Mouse (Mus musculus) myocyte (in vitro differentiated cells): ENCODE measurements at regions not wholly inside any gene's neighbourhood (a gene's known extent, or its start where the extent isn't known, plus 50 kb on each side); places are given as distances from the start of the nearest gene placed in this dataset.

ENCODE experiments used
- H3K27me3 ChIP-seq: one replicate; pipeline ENCODE4 v1.6.1; 2011; ENCODE audit not compliant: control insufficient read depth, insufficient read depth, insufficient read length
- H3K36me3 ChIP-seq: one replicate; pipeline ENCODE4 v1.6.1; 2011; ENCODE audit not compliant: control insufficient read depth, insufficient read depth
- H3K4me2 ChIP-seq: one replicate; pipeline ENCODE4 v1.6.1; 2011; ENCODE audit warnings: low read depth, control low read depth
- H3K4me3 ChIP-seq: one replicate; pipeline ENCODE4 v1.5.1; 2011; ENCODE audit warnings: mild to moderate bottlenecking, control low read depth, moderate library complexity
- H3K79me2 ChIP-seq: one replicate; pipeline ENCODE4 v1.6.1; 2011; ENCODE audit not compliant: control insufficient read depth, insufficient read depth
- H3ac ChIP-seq: one replicate; pipeline ENCODE4 v1.6.1; 2011; ENCODE audit not compliant: control insufficient read depth, insufficient read length
- CEBPB ChIP-seq: IDR thresholded peaks from 2 replicates; pipeline ENCODE4 v1.6.1; 2011; ENCODE audit warnings: mild to moderate bottlenecking, moderate library complexity; ENCODE audit not compliant: poor library complexity, insufficient read depth, severe bottlenecking
- E2F4 ChIP-seq: IDR thresholded peaks from one replicate; pipeline ENCODE4 v1.6.1; 2011; ENCODE audit warnings: mild to moderate bottlenecking, control low read depth, moderate library complexity; ENCODE audit not compliant: insufficient read depth
- MAX ChIP-seq: IDR thresholded peaks from one replicate; pipeline ENCODE4 v1.6.1; 2011; ENCODE audit warnings: low read depth, mild to moderate bottlenecking, control low read depth
- MYOD1 ChIP-seq, 3 experiments: IDR thresholded peaks; one replicate each; pipeline ENCODE4 v1.6.1; 2011; ENCODE audit warnings: control low read depth in 2 of 3, low read depth in 2 of 3, mild to moderate bottlenecking in 2 of 3, moderate library complexity in 1 of 3; ENCODE audit not compliant: insufficient read length in 2 of 3, control insufficient read depth in 1 of 3
- MYOG ChIP-seq, 3 experiments: IDR thresholded peaks; one replicate each; pipeline ENCODE4 v1.6.1; 2011; ENCODE audit warnings: control low read depth in 2 of 3, low read depth in 2 of 3, mild to moderate bottlenecking in 2 of 3; ENCODE audit not compliant: insufficient read length in 2 of 3, control insufficient read depth in 1 of 3, insufficient read depth in 1 of 3
- POLR2A ChIP-seq: IDR thresholded peaks from one replicate; pipeline ENCODE4 v1.6.1; 2011; ENCODE audit warnings: low read depth, mild to moderate bottlenecking, control low read depth, moderate library complexity; ENCODE audit not compliant: insufficient read length
- POLR2AphosphoS2 ChIP-seq: IDR thresholded peaks from one replicate; pipeline ENCODE4 v1.6.1; 2011; ENCODE audit warnings: low read depth, control low read depth; ENCODE audit not compliant: insufficient read length
- REST ChIP-seq: IDR thresholded peaks from one replicate; pipeline ENCODE4 v1.6.1; 2011; ENCODE audit warnings: mild to moderate bottlenecking, control low read depth, moderate library complexity; ENCODE audit not compliant: insufficient read depth, insufficient read length
- SRF ChIP-seq: IDR thresholded peaks from one replicate; pipeline ENCODE4 v1.6.1; 2011; ENCODE audit warnings: low read depth; ENCODE audit not compliant: control insufficient read depth, insufficient read length
- TCF12 ChIP-seq: IDR thresholded peaks from one replicate; pipeline ENCODE4 v1.6.1; 2011; ENCODE audit warnings: mild to moderate bottlenecking, control low read depth; ENCODE audit not compliant: poor library complexity, insufficient read depth, severe bottlenecking
- TCF3 ChIP-seq: IDR thresholded peaks from one replicate; pipeline ENCODE4 v1.6.1; 2011; ENCODE audit warnings: low read depth, control low read depth; ENCODE audit not compliant: insufficient read length
- USF1 ChIP-seq: IDR thresholded peaks from one replicate; pipeline ENCODE4 v1.6.1; 2011; ENCODE audit warnings: low read depth, mild to moderate bottlenecking, control low read depth, moderate library complexity

DNA sequence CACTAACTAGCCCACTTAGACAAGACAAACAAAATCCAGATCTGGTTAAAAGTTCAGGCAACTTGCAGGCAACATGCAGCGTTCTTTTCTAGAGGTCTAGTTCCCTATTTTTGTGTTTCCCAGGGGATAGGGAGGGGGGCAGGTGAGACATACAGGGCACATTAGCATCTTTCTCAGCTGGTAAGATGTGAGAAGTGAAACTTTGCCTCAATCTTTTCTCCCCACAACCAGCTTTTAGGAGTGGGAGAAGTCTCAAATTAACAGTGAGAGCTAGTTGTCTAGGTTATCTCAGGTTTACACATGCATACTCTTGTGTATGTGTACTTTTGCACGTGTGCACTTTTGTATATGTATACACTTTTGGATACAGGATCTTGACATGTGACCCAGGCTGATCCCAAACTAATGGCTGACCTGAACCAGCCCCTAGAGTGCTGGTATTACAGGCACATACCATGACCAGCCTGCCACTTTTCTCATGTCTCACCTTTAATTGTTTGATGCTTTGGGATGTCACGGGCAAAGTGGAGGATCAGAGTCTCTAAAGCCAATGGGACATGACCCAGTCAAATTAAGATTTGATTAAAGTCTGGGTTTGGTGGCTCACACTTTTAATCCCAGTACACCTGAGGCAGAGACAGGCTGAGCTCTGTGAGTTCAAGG, 60.3 kb upstream of the Ube2e1 start:
- Histone ChIP-seq H3ac (no peak overlapping the region), H3K36me3 (no peaks in the 10 kb centered on the region), H3K27me3 (no peaks in the 10 kb centered on the region), H3K79me2 (no peaks in the 10 kb centered on the region), H3K4me3 (no peak overlapping the region), H3K4me2 (no peak overlapping the region)
- TF ChIP-seq MYOG (IDR thresholded peaks at IDR 0.05; ENCODE audit: control insufficient read depth in 1 of 3, insufficient read depth in 1 of 3, insufficient read length in 2 of 3, low read depth in 2 of 3) (no peak), SRF (no peak), POLR2AphosphoS2 (no peak), MYOD1 (IDR thresholded peaks at IDR 0.05; ENCODE audit: control insufficient read depth in 1 of 3, insufficient read length in 2 of 3, low read depth in 2 of 3) (no peak), USF1 (no peak), REST (no peak), CEBPB (no peak), MAX (no peak), POLR2A (no peak)

DNA sequence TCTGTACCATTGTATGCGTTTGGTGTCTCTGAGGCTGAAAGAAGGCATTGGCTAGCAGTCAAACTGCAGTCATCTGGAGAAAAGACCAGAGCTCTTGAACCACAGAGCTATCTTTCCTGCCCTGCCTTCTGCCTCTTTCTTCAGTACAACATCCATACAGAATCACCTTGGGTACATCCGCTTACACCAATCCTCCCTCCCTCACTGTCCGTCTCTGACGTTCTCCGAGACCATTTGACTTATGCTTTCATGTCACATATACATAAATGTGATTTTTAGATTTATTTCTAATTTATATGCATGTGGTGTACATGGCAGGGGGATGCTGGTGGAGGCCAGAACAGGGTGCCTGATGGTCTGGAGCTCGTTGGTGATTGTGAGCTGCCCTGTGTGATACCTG, 57.7 kb upstream of the Ube2e1 start:
- no peaks in the 10 kb centered on the region for H3K27me3 ChIP-seq
- no peak for TF ChIP-seq MYOD1 (IDR thresholded peaks at IDR 0.05; ENCODE audit: control insufficient read depth in 1 of 3, insufficient read length in 2 of 3, low read depth in 2 of 3)
- no peak for TF ChIP-seq USF1
- no peak for TF ChIP-seq CEBPB
- no peak for TF ChIP-seq MYOG (IDR thresholded peaks at IDR 0.05; ENCODE audit: control insufficient read depth in 1 of 3, insufficient read depth in 1 of 3, insufficient read length in 2 of 3, low read depth in 2 of 3)
- no peak for TF ChIP-seq SRF
- no peak for TF ChIP-seq TCF3
- no peak for TF ChIP-seq MAX
- no peak for TF ChIP-seq POLR2A
- no peak for TF ChIP-seq REST
- no peak for TF ChIP-seq TCF12
- no peak for TF ChIP-seq E2F4
- no peak for TF ChIP-seq POLR2AphosphoS2
- no peak overlapping the region for H3K4me2 ChIP-seq
- H3ac ChIP-seq = no peak overlapping the region
- H3K79me2 ChIP-seq = no peaks in the 10 kb centered on the region
- no peaks in the 10 kb centered on the region for H3K36me3 ChIP-seq
- H3K4me3 ChIP-seq = no peak overlapping the region

DNA sequence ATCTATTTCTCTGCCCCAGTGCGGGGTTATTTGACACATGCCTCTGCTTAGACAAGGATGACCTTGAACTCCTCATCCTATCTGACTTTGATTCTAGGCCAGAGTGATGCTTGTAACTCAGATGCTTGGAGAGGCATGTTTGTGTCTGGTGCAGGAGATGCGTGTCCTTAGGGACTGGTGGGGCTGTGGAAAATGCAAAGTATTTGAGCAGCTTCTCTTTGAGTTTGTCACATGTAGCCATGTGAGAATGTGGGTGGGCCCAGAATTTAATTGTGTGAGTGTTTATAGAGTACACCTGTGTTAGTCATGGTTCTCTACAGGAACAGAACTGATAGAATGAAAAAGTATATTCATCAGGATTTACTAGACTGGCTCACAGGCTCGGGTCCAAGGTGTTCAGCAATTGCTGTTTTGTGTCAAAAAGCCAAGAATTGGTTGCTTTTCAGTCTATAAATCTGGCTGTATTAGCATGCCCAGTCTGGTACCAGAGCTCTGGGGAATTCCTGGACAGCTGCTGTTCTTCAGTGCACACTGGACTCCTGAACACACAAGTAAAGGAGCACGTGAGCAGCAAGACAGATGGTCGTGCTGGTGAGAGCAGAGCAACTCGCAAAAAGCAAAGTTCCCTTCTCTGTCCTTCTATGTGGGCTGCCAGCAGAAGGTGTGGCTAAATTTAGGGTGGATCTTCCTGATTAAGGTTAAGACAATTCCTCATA, 54.5 kb upstream of the Ube2e1 start:
- TF ChIP-seq REST (no peak), USF1 (peak; percentile 2), MYOG (IDR thresholded peaks at IDR 0.05; ENCODE audit: control insufficient read depth in 1 of 3, insufficient read depth in 1 of 3, insufficient read length in 2 of 3, low read depth in 2 of 3) (peak in 1 of 3 experiments; percentile 70), TCF12 (no peak), MYOD1 (IDR thresholded peaks at IDR 0.05; ENCODE audit: control insufficient read depth in 1 of 3, insufficient read length in 2 of 3, low read depth in 2 of 3) (peak in 1 of 3 experiments; percentile 54), TCF3 (no peak), E2F4 (no peak), POLR2AphosphoS2 (no peak), POLR2A (no peak), CEBPB (no peak), MAX (no peak), SRF (no peak)
- Histone ChIP-seq H3K79me2 (no peaks in the 10 kb centered on the region), H3K27me3 (no peaks in the 10 kb centered on the region), H3ac (no peak overlapping the region), H3K4me2 (no peak overlapping the region), H3K4me3 (no peak overlapping the region), H3K36me3 (no peaks in the 10 kb centered on the region)
